Mouse (Mus musculus): Measurements from ENCODE around the gene Slc28a1. TPM values are rescaled to one million over a fixed set of nuclear protein-coding genes. Genes with fewer than 3 reads are reported as not detected.
"Not testable (repeated sequence)": the region's sequence is repeated elsewhere in the genome, so short reads cannot be mapped to it uniquely, and the experiment has no call there.

Slc28a1 gene
- polyA plus RNA-seq, 1 experiment from 2014 or later = not detected

- no peak overlapping the region for H3K27ac ChIP-seq
- 0 out of 2 replicates have a peak, but pooled peaks cover 2% of the 10 kb centered on the region for H3K9me3 ChIP-seq (replicated peaks)
- DNase-seq (ENCODE audit: low spot score) = no peak
These were observed 68.6 kb downstream of the Slc28a1 start for GRCm38 (mm10) chr7:81183181-81183580.

GRCm38 (mm10) chr7:81184136-81184535 lies 69.5 kb downstream of the Slc28a1 start:
- H3K9me3 ChIP-seq (replicated peaks) = 0 out of 2 replicates have a peak, but pooled peaks cover 2% of the 10 kb centered on the region
- H3K4me1 ChIP-seq = peaks cover 10% of the 10 kb centered on the region
- no peak overlapping the region for H3K27ac ChIP-seq
- H3K27me3 ChIP-seq (ENCODE audit: low read depth, poor library complexity, severe bottlenecking) = no peaks in the 10 kb centered on the region
- no peak for DNase-seq (ENCODE audit: low spot score)
- WGBS = 86% methylated on average over 2 of the region's 2 CpGs
- no peaks in the 10 kb centered on the region for H3K36me3 ChIP-seq
- H3K4me3 ChIP-seq = no peak overlapping the region

More at GRCm38 (mm10) chr7:81183181-81183580, 68.6 kb downstream of the Slc28a1 start:
- H3K4me3 ChIP-seq = no peak overlapping the region
- H3K27me3 ChIP-seq (ENCODE audit: low read depth, poor library complexity, severe bottlenecking) = no peaks in the 10 kb centered on the region
- H3K4me1 ChIP-seq = peaks cover 8% of the 10 kb centered on the region
- no peaks in the 10 kb centered on the region for H3K36me3 ChIP-seq

GRCm38 (mm10) chr7:81184651-81185050 lies 70.1 kb downstream of the Slc28a1 start:
- no peak for DNase-seq (ENCODE audit: low spot score)
- no peaks in the 10 kb centered on the region for H3K27me3 ChIP-seq (ENCODE audit: low read depth, poor library complexity, severe bottlenecking)
- WGBS = 94% methylated on average over 1 of the region's 1 CpGs

GRCm38 (mm10) chr7:81186036-81186435 lies 71.4 kb downstream of the Slc28a1 start:
- H3K27ac ChIP-seq; H3K4me3 ChIP-seq; H3K36me3 ChIP-seq; DNase-seq (ENCODE audit: low spot score); H3K9me3 ChIP-seq (replicated peaks); H3K27me3 ChIP-seq (ENCODE audit: low read depth, poor library complexity, severe bottlenecking): not testable (repeated sequence)
- H3K4me1 ChIP-seq = peaks cover 15% of the 10 kb centered on the region

More at GRCm38 (mm10) chr7:81184651-81185050, 70.1 kb downstream of the Slc28a1 start:
- Histone ChIP-seq H3K27ac (no peak overlapping the region), H3K9me3 (replicated peaks) (0 out of 2 replicates have a peak, but pooled peaks cover 2% of the 10 kb centered on the region), H3K36me3 (no peaks in the 10 kb centered on the region), H3K4me1 (peaks cover 10% of the 10 kb centered on the region), H3K4me3 (no peak overlapping the region)

GRCm38 (mm10) chr7:81189180-81189579 lies 74.6 kb downstream of the Slc28a1 start:
- 0 out of 2 replicates have a peak, but pooled peaks cover 2% of the 10 kb centered on the region for H3K9me3 ChIP-seq (replicated peaks)
- peak overlapping the region; percentile 50 for H3K27ac ChIP-seq
- 50% methylated on average over 9 of the region's 9 CpGs for WGBS
- H3K4me1 ChIP-seq = peaks cover 24% of the 10 kb centered on the region
- no peak overlapping the region for H3K4me3 ChIP-seq
- H3K36me3 ChIP-seq = no peaks in the 10 kb centered on the region
- DNase-seq (ENCODE audit: low spot score) = peak; percentile 34
- no peaks in the 10 kb centered on the region for H3K27me3 ChIP-seq (ENCODE audit: low read depth, poor library complexity, severe bottlenecking)

GRCm38 (mm10) chr7:81195509-81195908 lies 80.9 kb downstream of the Slc28a1 start:
- H3K4me1 ChIP-seq = peaks cover 39% of the 10 kb centered on the region
- WGBS = 72% methylated on average over 4 of the region's 4 CpGs
- H3K9me3 ChIP-seq (replicated peaks) = no peaks in the 10 kb centered on the region
- H3K27ac ChIP-seq = no peak overlapping the region
- no peaks in the 10 kb centered on the region for H3K27me3 ChIP-seq (ENCODE audit: low read depth, poor library complexity, severe bottlenecking)
- H3K36me3 ChIP-seq = no peaks in the 10 kb centered on the region
- no peak for DNase-seq (ENCODE audit: low spot score)
- H3K4me3 ChIP-seq = no peak overlapping the region

- Histone ChIP-seq H3K36me3 (no peaks in the 10 kb centered on the region), H3K9me3 (replicated peaks) (no peaks in the 10 kb centered on the region), H3K27ac (no peak overlapping the region), H3K4me3 (no peak overlapping the region), H3K27me3 (ENCODE audit: low read depth, poor library complexity, severe bottlenecking) (no peaks in the 10 kb centered on the region), H3K4me1 (peaks cover 30% of the 10 kb centered on the region)
- 76% methylated on average over 3 of the region's 3 CpGs for WGBS
- no peak for DNase-seq (ENCODE audit: low spot score)
These were observed 82.2 kb downstream of the Slc28a1 start for GRCm38 (mm10) chr7:81196796-81197195.

GRCm38 (mm10) chr7:81198538-81198937 lies 83.9 kb downstream of the Slc28a1 start:
- H3K4me3 ChIP-seq = no peak overlapping the region
- peaks cover 37% of the 10 kb centered on the region for H3K4me1 ChIP-seq
- WGBS = 30% methylated on average over 4 of the region's 4 CpGs
- no peaks in the 10 kb centered on the region for H3K36me3 ChIP-seq
- H3K27me3 ChIP-seq (ENCODE audit: low read depth, poor library complexity, severe bottlenecking) = no peaks in the 10 kb centered on the region
- H3K9me3 ChIP-seq (replicated peaks) = no peaks in the 10 kb centered on the region
- 0 out of 2 replicates have a peak overlapping the region, but pooled peaks have one; percentile 43 for H3K27ac ChIP-seq
- peak; percentile 57 for DNase-seq (ENCODE audit: low spot score)

GRCm38 (mm10) chr7:81199109-81199508 lies 84.5 kb downstream of the Slc28a1 start:
- Histone ChIP-seq H3K27me3 (ENCODE audit: low read depth, poor library complexity, severe bottlenecking) (no peaks in the 10 kb centered on the region), H3K27ac (0 out of 2 replicates have a peak overlapping the region, but pooled peaks have one; percentile 43), H3K4me1 (peaks cover 39% of the 10 kb centered on the region), H3K9me3 (replicated peaks) (no peaks in the 10 kb centered on the region), H3K36me3 (no peaks in the 10 kb centered on the region), H3K4me3 (no peak overlapping the region)
- WGBS = 69% methylated on average over 5 of the region's 5 CpGs
- no peak for DNase-seq (ENCODE audit: low spot score)

GRCm38 (mm10) chr7:81199757-81200156 lies 85.2 kb downstream of the Slc28a1 start:
- Histone ChIP-seq H3K27ac (no peak overlapping the region), H3K4me3 (no peak overlapping the region), H3K9me3 (replicated peaks) (no peaks in the 10 kb centered on the region), H3K36me3 (no peaks in the 10 kb centered on the region), H3K27me3 (ENCODE audit: low read depth, poor library complexity, severe bottlenecking) (no peaks in the 10 kb centered on the region), H3K4me1 (peaks cover 39% of the 10 kb centered on the region)
- DNase-seq (ENCODE audit: low spot score) = no peak
- 66% methylated on average over 4 of the region's 4 CpGs for WGBS

- H3K27ac ChIP-seq = no peak overlapping the region
- H3K36me3 ChIP-seq = no peaks in the 10 kb centered on the region
- H3K4me1 ChIP-seq = peaks cover 32% of the 10 kb centered on the region
- no peaks in the 10 kb centered on the region for H3K27me3 ChIP-seq (ENCODE audit: low read depth, poor library complexity, severe bottlenecking)
- H3K4me3 ChIP-seq = no peak overlapping the region
- H3K9me3 ChIP-seq (replicated peaks) = no peaks in the 10 kb centered on the region
- 54% methylated on average over 5 of the region's 5 CpGs for WGBS
- no peak for DNase-seq (ENCODE audit: low spot score)
These were observed 87.8 kb downstream of the Slc28a1 start for GRCm38 (mm10) chr7:81202389-81202788.

- not testable (repeated sequence) for H3K9me3 ChIP-seq (replicated peaks); H3K4me3 ChIP-seq; H3K27ac ChIP-seq; H3K27me3 ChIP-seq (ENCODE audit: low read depth, poor library complexity, severe bottlenecking); H3K36me3 ChIP-seq; DNase-seq (ENCODE audit: low spot score)
- 86% methylated on average over 10 of the region's 10 CpGs for WGBS
- H3K4me1 ChIP-seq = peaks cover 20% of the 10 kb centered on the region
These were observed 89.0 kb downstream of the Slc28a1 start for GRCm38 (mm10) chr7:81203576-81203975.

GRCm38 (mm10) chr7:81208944-81209343 lies 94.3 kb downstream of the Slc28a1 start:
- H3K9me3 ChIP-seq (replicated peaks) = no peaks in the 10 kb centered on the region
- H3K4me1 ChIP-seq = peaks cover 34% of the 10 kb centered on the region
- peak; percentile 76 for DNase-seq (ENCODE audit: low spot score)
- 13% methylated on average over 6 of the region's 6 CpGs for WGBS
- H3K4me3 ChIP-seq = no peak overlapping the region
- peaks cover 52% of the 10 kb centered on the region for H3K27me3 ChIP-seq (ENCODE audit: low read depth, poor library complexity, severe bottlenecking)
- H3K36me3 ChIP-seq = no peaks in the 10 kb centered on the region
- no peak overlapping the region for H3K27ac ChIP-seq

All from limb, embryonic 10.5 days (tissue).